Mouse (Mus musculus) liver, postnatal 0 days (tissue): ENCODE results near the gene Il31. TPM values are rescaled to one million over a fixed set of nuclear protein-coding genes. Genes with fewer than 3 reads are reported as not detected.

Source experiments
- ATAC-seq: fragments of 200-750 bp; cut with Nextera tagmentation; 2 replicates; pipeline ENCODE4 v1.8.0; 2017; ENCODE audit warnings: mild to moderate bottlenecking, moderate library complexity
- DNase-seq: peaks from one replicate; pipeline ENCODE4 v3.0.0-alpha.2; 2016
- H3K27ac ChIP-seq: fragments of 300-500 bp; sonication (generic); 2 replicates; pipeline ENCODE4 v1.5.1; 2014; ENCODE audit warnings: antibody characterized with exemption, moderate library complexity, mild to moderate bottlenecking, low read depth
- H3K27me3 ChIP-seq: fragments of 300-500 bp; sonication (generic); 2 replicates; pipeline ENCODE4 v1.6.1; 2014; ENCODE audit warnings: low read length, control low read depth, mixed read lengths; ENCODE audit not compliant: insufficient read depth
- H3K36me3 ChIP-seq: fragments of 300-500 bp; sonication (generic); replicated peaks from 2 replicates; pipeline ENCODE4 v1.6.1; 2014; ENCODE audit warnings: mild to moderate bottlenecking, control low read depth, low read length, moderate library complexity, mixed read lengths; ENCODE audit not compliant: insufficient read depth
- H3K4me1 ChIP-seq: fragments of 300-500 bp; sonication (generic); 2 replicates; pipeline ENCODE4 v1.6.1; 2014; ENCODE audit warnings: antibody characterized with exemption, mild to moderate bottlenecking, control low read depth; ENCODE audit not compliant: insufficient read depth
- H3K4me2 ChIP-seq: fragments of 300-500 bp; sonication (generic); 2 replicates; pipeline ENCODE4 v1.6.1; 2014; ENCODE audit warnings: low read depth, mild to moderate bottlenecking, low read length, moderate library complexity, mixed read lengths
- H3K4me3 ChIP-seq: fragments of 300-500 bp; sonication (generic); 2 replicates; pipeline ENCODE4 v1.5.1; 2014; ENCODE audit warnings: low read depth, low read length
- H3K9ac ChIP-seq: fragments of 300-500 bp; sonication (generic); replicated peaks from 2 replicates; pipeline ENCODE4 v1.6.1; 2014; ENCODE audit warnings: mild to moderate bottlenecking, moderate library complexity
- H3K9me3 ChIP-seq: fragments of 300-500 bp; sonication (generic); 2 replicates; pipeline ENCODE4 v1.6.1; 2016; ENCODE audit warnings: mild to moderate bottlenecking, control low read depth, low read length, mixed read lengths
- CTCF ChIP-seq: sonication (generic); IDR thresholded peaks from 2 replicates; pipeline ENCODE4 v1.5.1; 2016; ENCODE audit warnings: antibody characterized with exemption, low read depth
- EP300 ChIP-seq: IDR thresholded peaks from 2 replicates; pipeline ENCODE4 v1.6.1; 2016; ENCODE audit warnings: antibody characterized with exemption, low read depth, mild to moderate bottlenecking
- whole genome bisulfite sequencing: fragments of 180-500 bp; shearing (Covaris S2); extraction: QIAGEN DNeasy Blood & Tissue Kit; methylation state at CpG from one replicate; pipeline ENCODE4 v1.1.7; 2014; ENCODE audit not compliant: insufficient replicate concordance; 5-methylcytosine and 5-hydroxymethylcytosine counted together
- polyA plus RNA-seq: library from polyadenylated mRNA; unstranded; fragments of >200 nt; fragmentation: Nextera tagmentation; extraction: Ambion mirVana; gene quantifications from 2 replicates; pipeline ENCODE4 v1.2.1, GENCODE M21; 2015

Gene Il31
- polyA plus RNA-seq, 1 experiment from 2014 or later: not detected

DNA sequence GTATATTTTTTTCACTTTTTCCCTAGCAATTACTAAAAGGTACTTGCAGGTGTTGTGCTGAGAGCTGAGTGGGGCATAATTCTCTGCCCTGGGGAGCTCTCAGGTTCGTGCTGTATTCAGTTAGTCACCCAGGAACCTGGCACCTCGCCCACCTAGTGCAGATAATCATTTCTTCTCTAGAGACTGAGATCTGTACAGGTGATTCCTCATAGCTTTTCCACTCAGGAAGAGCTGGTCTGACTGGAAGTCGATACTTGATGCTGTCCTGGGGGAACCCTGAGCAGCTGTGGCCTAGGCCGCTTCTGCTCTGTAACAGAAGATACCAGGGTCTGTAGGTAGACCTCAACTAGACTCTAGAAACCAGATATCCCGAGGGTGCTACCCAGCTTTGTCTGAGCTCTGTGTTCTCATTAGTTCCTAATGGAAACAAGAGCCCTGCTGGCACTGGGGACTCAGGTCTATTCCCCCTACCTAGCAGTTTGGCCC lies 44.4 kb downstream of the Il31 start:
- no peak overlapping the region for H3K27ac ChIP-seq
- H3K4me3 ChIP-seq: no peak overlapping the region
- H3K4me2 ChIP-seq: no peak overlapping the region
- no peak overlapping the region for H3K9ac ChIP-seq
- no peaks in the 10 kb centered on the region for H3K9me3 ChIP-seq
- H3K4me1 ChIP-seq: no peaks in the 10 kb centered on the region
- ATAC-seq (no peak), DNase-seq (no peak)
- no peaks in the 10 kb centered on the region for H3K27me3 ChIP-seq
- 87% methylated on average over 5 of the region's 5 CpGs for WGBS
- peaks cover 66% of the 10 kb centered on the region for H3K36me3 ChIP-seq
- no peak for TF ChIP-seq EP300
- no peak for TF ChIP-seq CTCF

GRCm38 (mm10) chr5:123444069-123444468 lies 45.2 kb downstream of the Il31 start:
- ATAC-seq: peak; percentile 44; the same call in 1 of the 2 replicates

DNA sequence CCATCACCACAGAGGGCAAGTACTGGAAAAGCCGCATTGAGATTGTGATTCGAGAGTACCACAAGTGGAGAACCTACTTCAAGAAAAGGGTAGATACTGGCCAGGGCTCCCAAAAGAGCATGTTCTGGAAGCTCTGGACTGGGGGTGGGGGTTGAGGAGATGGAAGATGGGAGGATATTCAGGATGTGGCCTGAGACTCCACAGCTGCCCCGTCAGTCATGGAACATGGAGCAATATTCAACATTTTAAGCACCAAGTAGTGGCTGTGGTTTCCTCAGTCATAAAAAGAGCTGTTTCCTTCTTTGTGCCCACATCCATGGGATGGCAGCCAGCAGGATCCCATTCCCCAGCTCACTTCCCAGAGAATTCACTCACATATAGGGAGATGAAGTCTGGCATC lies 47.0 kb downstream of the Il31 start:
- DNase-seq (no peak), ATAC-seq (no peak)
- Histone ChIP-seq H3K27ac (no peak overlapping the region), H3K36me3 (peaks cover 44% of the 10 kb centered on the region), H3K4me2 (no peak overlapping the region), H3K9me3 (no peaks in the 10 kb centered on the region), H3K4me3 (no peak overlapping the region), H3K4me1 (no peaks in the 10 kb centered on the region), H3K9ac (no peak overlapping the region), H3K27me3 (no peaks in the 10 kb centered on the region)
- no peak for TF ChIP-seq CTCF
- TF ChIP-seq EP300: no peak
- 83% methylated on average over 3 of the region's 3 CpGs for WGBS

More at GRCm38 (mm10) chr5:123444069-123444468, 45.2 kb downstream of the Il31 start:
- H3K9me3 ChIP-seq: no peaks in the 10 kb centered on the region
- H3K4me3 ChIP-seq: no peak overlapping the region
- no peak overlapping the region for H3K9ac ChIP-seq
- WGBS: 57% methylated on average over 4 of the region's 4 CpGs
- peaks cover 58% of the 10 kb centered on the region for H3K36me3 ChIP-seq
- no peak overlapping the region for H3K4me2 ChIP-seq
- H3K27me3 ChIP-seq: no peaks in the 10 kb centered on the region
- TF ChIP-seq CTCF: peak; percentile 90
- TF ChIP-seq EP300: no peak
- H3K4me1 ChIP-seq: no peaks in the 10 kb centered on the region
- H3K27ac ChIP-seq: no peak overlapping the region
- DNase-seq: peak; percentile 73

- 68% methylated on average over 4 of the region's 4 CpGs for WGBS
- H3K27me3 ChIP-seq: no peaks in the 10 kb centered on the region
- no peak for ATAC-seq
Observed at GRCm38 (mm10) chr5:123440664-123441063, 48.6 kb downstream of the Il31 start.

GRCm38 (mm10) chr5:123439941-123440340 lies 49.3 kb downstream of the Il31 start:
- ATAC-seq: no peak
- Histone ChIP-seq H3K27ac (no peak overlapping the region), H3K4me2 (no peak overlapping the region), H3K27me3 (no peaks in the 10 kb centered on the region), H3K9me3 (no peaks in the 10 kb centered on the region), H3K36me3 (peaks cover 36% of the 10 kb centered on the region), H3K4me1 (0 out of 2 replicates have a peak, but pooled peaks cover 7% of the 10 kb centered on the region), H3K4me3 (no peak overlapping the region), H3K9ac (no peak overlapping the region)
- DNase-seq: no peak
- peak; percentile 40 for TF ChIP-seq CTCF
- no peak for TF ChIP-seq EP300
- 80% methylated on average over 4 of the region's 4 CpGs for WGBS

More at GRCm38 (mm10) chr5:123440664-123441063, 48.6 kb downstream of the Il31 start:
- Histone ChIP-seq H3K4me2 (no peak overlapping the region), H3K27ac (no peak overlapping the region), H3K4me1 (0 out of 2 replicates have a peak, but pooled peaks cover 7% of the 10 kb centered on the region), H3K36me3 (peaks cover 36% of the 10 kb centered on the region), H3K4me3 (no peak overlapping the region), H3K9me3 (no peaks in the 10 kb centered on the region), H3K9ac (no peak overlapping the region)
- TF ChIP-seq CTCF (no peak), EP300 (no peak)
- no peak for DNase-seq

GRCm38 (mm10) chr5:123439312-123439711 lies 50.0 kb downstream of the Il31 start:
- Histone ChIP-seq H3K4me1 (0 out of 2 replicates have a peak, but pooled peaks cover 7% of the 10 kb centered on the region), H3K9me3 (no peaks in the 10 kb centered on the region), H3K4me2 (no peak overlapping the region), H3K27ac (no peak overlapping the region), H3K27me3 (no peaks in the 10 kb centered on the region), H3K9ac (no peak overlapping the region), H3K36me3 (peaks cover 30% of the 10 kb centered on the region), H3K4me3 (no peak overlapping the region)
- ATAC-seq: no peak
- DNase-seq: no peak
- TF ChIP-seq EP300: no peak
- no peak for TF ChIP-seq CTCF
- WGBS: 76% methylated on average over 1 of the region's 1 CpGs
